Mouse (Mus musculus): ENCODE results near the gene Bcl11a. TPM values are rescaled to one million over a fixed set of nuclear protein-coding genes. Genes with fewer than 3 reads are reported as not detected.

Gene Bcl11a
- 10 to 100 TPM; 18.7 to 19.9 TPM for total RNA-seq (2023)

DNA sequence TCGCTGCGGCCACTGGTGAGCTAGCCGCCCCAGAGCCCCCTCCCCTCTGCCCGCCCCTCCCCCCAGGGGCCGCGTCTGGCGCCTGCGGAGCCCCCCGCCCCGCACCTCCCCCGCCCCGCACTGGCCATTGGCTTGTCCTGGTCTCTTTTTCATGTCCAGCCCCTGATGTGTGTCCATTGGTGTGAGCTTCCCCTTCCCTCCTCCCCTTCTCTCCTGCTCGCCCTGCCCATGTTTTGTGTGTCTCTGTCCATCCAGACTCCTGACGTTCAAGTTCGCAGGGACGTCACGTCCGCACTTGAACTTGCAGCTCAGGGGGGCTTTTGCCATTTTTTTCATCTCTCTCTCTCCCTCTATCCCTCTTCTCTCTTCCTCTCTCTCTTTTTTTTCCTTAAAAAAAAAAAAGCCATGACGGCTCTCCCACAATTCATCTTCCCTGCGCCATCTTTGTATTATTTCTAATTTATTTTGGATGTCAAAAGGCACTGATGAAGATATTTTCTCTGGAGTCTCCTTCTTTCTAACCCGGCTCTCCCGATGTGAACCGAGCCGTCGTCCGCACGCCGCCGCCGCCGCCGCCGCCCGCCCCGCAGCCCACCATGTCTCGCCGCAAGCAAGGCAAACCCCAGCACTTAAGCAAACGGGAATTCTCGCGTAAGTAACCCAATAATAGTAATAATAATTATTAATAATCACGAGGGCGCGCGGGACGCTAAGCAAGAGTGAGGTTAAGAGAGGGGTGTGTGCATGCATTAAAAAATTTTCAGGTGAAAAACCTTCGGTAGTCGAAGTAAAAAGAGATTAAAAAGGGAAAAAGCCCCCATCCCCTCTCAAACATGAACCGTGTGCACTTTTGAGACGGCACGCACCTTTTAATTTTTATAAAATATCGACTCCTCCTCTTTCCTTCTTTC, at the start of gene Bcl11a:
Bcl11a (plus strand) TSS at position 262 of the 911 bp plus-strand sequence.

DNA sequence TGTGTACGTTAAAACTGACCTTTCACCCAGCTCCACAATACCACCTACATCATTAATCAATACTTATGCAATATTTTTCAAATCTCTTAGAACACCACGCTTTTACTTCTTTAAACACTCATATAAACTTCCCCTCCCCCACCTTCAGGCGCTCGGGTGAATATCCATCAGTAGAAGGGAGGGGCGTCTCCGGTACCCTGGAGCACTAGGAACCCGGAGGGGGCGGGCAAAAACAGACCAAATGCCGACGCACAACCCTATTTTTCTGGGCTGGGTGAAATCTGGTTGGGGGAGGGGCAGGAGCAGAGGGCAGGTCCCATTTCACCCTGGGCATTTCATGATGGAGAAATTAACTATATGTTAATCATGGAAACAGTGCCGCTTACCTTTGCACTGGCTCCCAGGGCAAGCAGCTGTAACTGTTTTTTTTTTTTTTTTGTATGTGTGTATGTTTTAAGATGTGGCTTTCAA, 3.2 kb upstream of the Bcl11a start, which contains the start of gene A830031A19Rik:
A830031A19Rik (minus strand) TSS at position 421 of the 471 bp plus-strand sequence.

Other genes with a start within 250 kb of the Bcl11a start
- 10 to 100 TPM; 13.6 to 15.1 TPM for gene Papolg, start 182.8 kb upstream of the Bcl11a start, total RNA-seq (2023)
- not detected for gene A830031A19Rik, start 3.0 kb upstream of the Bcl11a start, total RNA-seq (2023)

Data from neutrophil, adult 83 days (primary cell).